Mouse (Mus musculus): Measurements from ENCODE around the gene Elovl4.

Gene Elovl4

DNA sequence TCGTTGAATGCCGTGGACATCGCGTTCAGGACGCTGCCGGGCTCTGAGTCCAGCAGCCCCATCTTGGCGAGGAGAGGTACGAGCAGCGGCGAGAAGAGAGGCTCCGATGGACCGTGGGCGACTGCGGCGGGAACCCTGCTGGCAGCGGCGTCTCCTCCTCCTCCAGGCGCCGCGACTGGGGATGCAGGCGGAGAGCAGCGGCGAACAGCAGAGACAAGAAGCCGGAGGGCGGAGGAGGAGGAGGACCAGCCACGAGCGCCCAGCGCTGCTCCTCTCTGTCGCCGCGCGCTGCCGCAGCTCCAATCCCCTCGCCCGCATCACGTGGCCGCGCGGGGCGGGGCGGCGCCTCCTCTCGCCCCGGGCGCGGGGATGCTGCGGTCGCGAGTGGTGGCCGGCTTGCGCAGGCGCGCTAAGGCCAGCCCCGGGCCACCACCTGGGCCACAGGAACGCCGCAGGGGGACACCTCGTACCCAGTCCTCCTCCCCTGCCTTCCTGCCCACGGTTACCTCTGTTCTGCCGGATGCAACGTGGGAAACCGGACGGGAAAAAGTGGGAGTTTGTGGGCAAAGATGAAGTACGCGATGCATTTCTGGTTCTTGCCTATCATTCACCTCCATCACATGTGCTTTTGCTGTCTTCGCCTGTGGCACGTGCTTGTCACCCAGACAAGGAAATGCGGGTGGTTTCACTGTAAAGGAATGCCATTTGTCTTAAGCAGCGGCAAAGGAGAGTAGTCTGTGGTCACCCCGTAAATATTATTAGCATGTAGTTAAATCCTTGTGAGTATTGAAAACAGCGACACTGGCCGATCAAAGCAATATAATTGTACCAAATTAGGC is at the start of gene Elovl4:
Elovl4 (minus strand) TSS at position 301 of the 839 bp plus-strand sequence.
- DNase-seq (ENCODE audit: low spot score): peak; percentile 82

DNA sequence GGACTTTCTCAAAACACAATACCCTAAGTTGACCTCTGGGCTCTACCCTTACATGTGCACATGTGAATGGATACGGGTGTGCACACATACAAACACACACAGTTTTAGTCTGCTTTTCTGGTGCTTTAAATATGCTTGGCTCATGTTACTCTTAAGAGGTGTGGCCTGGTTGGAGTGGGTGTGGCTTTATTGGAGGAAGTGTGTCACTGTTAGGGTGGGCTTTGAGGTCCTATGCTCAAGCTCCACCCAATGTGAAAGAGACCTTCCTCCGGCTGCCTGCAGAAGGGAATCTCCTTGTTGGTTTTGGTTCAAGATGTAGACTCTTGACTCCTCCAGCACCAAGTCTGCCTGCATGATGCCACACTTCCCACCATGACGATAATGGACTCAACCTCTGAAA is 46.4 kb upstream of the Elovl4 start:
- DNase-seq (ENCODE audit: low spot score): no peak

DNA sequence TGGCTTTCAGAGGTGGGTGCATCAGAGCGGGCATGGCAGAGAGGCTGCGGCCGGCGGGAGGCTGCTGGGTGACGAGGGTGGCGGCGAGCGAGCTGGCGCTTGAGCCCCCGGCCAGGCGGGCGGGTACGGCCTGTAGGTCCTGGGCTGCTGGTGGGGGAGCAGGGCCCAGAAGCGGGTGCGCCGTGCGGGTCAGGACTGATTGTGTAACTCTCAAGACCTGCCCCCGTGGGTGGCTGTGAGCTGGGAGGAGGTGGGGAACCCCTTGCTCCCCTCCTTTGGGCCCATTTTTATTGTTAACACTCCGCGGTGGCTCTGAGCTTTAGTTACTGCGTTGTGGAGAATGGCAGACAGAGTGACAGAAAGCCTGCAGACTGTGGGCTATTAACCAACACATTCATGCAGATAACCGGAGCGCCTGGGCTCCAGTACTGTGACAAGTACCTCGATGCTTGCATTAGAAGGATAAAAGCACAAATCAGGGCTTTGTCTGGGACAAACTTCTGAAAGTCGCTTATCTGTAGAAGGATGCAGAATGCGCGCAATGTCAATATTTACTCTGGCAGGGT is 28.8 kb upstream of the Elovl4 start:
- no peak for DNase-seq (ENCODE audit: low spot score)

DNA sequence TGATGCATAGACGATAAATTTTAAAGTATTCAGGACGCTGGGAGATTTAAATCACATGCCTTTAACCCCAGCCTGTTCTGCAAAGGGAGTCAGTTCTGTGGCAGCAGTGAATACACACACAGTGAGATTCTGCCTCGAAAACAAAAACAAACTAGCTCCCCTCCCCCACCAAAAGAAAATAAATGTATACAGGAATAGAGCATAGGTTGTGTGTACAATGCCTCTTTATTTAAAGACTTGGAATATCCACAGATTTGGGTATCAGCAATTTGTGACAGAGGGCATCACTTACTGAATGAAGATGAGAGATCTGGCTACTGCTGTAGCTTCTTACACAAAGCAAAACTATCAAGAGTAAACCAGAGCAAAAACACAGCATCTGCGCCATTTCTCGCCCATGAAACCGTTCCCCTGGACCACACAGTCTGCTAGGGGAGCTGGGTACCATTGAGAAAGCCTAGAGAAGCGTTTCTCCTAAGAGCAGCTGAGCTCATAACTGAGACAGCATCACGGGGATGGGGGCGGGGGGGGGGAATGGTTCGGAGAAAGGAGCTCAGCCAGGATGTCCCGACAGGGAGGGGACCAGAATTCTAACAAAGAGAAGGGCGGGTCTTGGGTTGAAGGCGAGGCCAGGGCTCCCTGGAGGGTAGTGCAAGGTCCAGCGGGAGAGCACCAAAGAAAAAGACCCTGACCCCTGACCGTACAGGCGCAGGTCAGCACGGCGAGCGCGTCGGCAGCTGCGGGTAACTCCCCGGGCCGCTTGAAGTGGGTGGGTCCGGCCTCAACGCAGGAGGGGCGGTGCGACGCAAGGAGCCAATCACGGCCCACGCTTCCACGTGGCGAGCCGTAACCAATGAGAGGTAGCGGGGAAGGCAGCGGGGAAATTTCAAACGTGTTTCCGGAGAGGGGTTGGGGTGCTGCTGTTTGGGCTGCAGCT is 28.0 kb upstream of the Elovl4 start, which contains the start of gene Ttk:
Ttk (plus strand) TSS at position 879 of the 937 bp plus-strand sequence.
- peak; percentile 89 for DNase-seq (ENCODE audit: low spot score)

DNA sequence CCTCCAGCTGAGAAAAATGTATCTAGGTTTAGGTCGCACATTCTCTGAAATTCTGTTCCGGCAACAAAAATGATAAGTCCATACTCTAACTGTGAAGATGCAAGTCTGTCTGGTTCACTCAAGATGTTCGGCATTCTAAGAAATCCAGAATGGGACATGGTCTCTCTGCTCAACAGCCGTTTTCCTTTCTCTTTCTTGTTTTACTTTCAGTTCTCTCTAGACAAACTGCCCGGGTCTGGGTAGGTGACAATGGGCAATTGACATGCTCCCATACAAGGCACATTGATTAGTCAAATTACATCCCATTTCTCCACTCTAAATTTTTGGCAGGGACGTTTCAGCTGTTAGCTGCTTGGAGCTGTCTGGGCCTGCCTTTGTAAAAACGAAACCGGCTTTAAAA is 25.1 kb upstream of the Elovl4 start:
- DNase-seq (ENCODE audit: low spot score): peak; percentile 35

DNA sequence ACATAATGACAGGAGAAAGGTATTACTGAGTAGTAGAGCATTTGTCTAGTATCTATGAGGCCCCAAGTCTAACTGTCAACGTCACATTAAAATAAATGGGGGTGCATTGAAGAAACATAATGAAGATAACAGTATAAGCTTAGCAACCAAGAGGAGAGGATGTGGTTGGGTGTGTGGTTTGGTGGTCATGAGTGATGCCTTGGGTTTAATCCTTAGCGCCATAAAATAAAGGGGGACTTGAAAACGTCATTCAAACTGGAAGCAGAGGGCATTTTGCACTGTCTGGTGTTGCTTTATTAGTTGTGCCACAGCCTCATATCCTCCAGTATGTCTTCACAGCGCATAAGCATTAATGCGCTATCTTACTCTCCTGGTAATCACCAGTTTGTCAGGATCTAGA is 23.8 kb upstream of the Elovl4 start:
- DNase-seq (ENCODE audit: low spot score): no peak

DNA sequence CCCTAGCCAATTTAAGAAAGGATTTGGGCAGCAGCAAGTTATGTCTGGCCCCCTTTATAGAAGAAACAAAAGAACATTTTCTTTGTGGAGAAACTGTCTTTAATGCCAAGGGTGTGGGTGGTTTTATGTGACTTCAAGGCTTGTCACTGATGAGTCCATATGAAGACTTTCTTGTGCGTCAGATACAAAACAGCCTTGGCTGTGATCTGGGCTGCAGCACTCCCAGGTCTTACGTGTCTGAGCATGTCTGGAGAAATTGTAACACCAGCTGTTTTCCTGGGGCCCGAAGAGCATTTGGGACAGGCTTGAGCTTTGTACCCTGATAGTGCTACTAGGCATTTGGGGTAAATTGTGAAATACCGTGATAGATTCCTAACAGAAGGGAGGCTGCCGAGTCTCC is 16.8 kb upstream of the Elovl4 start:
- no peak for DNase-seq (ENCODE audit: low spot score)

DNA sequence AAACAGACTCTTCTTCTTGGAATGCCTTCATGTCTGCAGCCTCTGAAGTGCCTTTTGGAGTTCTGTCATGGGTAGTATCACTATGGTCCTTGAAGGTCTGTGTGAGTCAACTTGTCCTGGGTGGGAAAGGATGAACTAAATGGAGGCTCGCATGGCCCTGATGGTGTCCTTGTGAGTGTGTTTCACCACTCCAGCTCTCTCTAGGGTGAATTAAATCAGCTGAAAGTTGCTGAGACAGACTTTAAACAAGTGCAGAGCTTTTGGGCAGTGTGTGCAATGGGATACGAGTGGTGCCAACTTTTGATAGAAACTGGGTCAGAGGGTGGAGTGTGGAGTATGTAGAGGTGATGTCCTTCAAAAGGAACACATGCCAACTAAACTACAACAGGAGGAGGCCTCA is 14.9 kb upstream of the Elovl4 start:
- DNase-seq (ENCODE audit: low spot score): no peak

DNA sequence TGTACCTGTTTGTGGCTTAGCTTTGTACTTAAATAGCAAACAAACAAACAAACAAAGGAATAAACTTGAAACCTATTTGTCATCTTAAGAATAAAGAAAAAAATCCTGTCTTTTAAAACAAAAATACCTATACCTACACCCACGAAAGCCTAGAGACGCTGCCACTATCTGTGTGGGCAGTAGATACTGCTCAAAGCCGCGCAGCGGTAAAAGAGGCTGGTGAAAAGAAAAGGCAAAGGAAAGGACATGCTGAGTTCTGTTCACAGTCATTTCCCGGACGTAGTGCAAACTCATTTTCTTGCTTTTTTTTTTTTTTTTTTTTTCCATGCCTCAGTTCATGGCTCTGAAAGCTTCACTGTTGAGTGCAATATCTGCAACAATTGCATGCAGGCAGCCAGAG is 13.1 kb upstream of the Elovl4 start:
- DNase-seq (ENCODE audit: low spot score): no peak

DNA sequence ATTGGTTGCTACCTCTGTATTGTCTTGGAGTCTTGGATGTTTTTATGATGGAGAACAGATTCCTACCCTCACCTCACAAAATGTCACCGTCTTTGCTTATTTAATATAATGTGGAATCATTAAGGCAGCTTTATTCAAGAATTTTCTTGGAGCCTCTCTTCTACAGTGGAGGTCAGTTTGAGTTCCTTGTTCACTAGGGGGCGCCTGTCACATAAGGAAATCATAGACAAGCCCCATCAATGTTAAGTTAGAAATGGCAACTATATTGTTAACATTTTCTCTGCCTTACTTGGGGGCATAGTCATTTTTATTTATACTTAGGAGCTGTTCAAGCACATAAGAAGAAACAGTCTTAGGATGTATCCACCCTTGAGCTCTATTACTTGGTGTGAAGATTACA is 1.5 kb upstream of the Elovl4 start:
- DNase-seq (ENCODE audit: low spot score): peak; percentile 62

DNA sequence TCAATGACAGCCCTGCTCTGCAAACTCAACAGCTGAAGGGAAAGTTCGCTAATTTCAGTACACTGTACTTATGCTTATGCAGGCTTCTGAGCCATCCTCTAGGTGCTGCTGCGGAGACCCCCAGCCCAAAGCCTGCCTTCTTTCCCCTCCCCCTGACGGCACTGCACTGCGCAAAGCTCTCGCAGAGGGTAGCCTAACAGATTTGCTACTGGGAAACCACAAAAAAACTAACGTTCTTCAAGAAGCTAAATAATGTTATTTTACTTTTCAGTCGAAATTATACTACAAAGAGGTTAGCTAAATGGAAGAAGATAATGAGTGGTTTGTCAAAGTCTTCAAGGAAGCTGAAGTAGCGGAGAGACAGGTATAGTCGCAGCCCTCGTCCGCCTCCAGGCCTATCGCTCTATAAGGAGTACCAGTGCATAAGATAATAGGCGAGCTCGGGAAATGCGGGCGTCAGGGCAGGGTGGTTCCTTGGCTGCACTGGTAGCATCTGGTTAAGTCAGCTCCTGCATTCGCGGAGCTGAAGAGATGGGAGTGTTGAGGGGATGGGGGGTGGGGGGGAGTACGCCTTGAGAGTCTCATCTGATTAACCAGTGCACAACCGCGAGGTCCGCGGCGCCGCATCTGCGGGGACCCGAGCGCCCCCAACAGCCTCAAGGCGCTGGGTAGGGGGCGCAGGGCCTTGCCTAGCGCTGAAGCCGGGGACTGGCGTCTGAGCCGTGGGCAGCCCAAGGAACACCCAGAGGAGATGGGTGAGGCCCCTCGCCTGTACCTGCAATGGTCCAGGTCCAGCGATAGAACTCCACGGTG is 707 bp downstream of the Elovl4 start:
- peak; percentile 44 for DNase-seq (ENCODE audit: low spot score)

DNA sequence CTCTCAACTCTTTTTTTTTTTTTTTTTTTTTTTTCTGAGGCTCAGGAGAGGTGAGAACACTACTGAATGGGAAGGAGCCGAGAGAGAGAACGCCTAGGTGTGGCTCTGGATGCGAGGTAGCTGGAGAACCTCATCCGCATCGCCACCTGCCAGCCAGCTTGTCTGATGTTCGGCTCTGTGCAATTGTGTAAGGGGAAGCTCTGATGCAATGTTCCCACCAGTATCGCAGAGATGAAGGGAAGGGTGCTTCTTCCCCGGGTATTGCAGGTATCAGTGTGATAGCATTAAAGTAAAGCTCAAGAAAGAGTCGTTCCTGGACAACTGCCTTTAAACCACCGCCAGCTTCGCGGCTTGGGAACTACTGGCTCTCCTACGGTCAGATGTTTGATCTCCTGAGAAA is 1.7 kb downstream of the Elovl4 start:
- no peak for DNase-seq (ENCODE audit: low spot score)

DNA sequence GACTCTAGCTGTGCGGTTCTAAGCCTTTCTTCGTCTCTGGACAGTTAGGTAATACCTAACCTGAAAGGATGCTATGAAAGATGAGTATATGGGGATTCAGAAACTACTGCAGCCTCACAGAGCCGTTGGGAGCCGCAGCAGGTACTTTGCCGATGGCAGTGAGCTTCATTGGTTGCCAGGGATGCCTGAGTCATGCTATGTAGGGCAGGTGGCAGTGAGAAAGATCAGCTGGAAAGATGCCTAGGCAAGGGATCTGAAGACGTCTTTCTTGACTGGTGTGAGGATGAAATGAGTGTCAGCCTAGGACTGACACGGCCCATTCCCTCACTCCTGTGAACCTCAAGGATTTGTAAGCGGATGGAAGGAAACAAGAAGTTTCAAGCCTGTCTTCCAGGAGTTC is 8.2 kb downstream of the Elovl4 start:
- no peak for DNase-seq (ENCODE audit: low spot score)

DNA sequence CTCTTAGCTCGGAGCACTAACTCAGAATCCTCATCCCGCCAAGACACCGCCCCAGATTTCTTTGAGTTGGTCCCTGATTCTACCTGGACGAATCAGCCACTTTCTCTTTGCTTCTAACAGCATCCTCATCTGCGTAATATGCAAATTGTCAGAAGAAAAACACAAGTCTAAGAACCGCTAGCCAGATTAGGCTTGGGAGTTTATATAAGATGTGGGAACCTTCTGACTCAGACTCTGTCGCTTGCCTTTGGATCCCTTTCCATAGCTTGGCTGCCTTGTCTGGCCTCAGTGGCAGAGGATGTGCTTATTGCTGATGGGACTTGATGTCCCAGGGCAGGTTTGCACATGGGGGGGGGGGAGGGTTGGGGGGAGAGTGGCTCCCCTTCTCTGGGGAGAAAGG is 9.2 kb downstream of the Elovl4 start:
- no peak for DNase-seq (ENCODE audit: low spot score)

DNA sequence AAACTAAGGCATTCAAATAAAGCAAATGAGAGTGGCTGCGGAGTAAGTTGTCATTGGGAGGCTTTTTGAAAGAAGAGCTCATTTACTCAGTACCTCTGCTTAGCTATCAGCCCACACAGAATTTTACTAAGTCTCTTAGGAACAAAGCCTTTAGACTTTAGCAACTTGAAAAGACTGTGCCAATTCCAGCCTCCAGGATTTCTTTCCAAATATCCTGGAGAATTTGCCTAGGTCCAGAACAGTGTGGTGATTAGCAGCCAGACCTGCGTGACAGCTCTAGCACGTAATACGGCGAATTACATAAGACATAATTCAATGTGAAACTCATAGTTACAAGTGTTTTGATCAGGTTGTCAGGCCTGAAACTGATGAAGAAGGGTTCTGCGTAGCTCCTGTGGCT is 16.8 kb downstream of the Elovl4 start:
- no peak for DNase-seq (ENCODE audit: low spot score)

DNA sequence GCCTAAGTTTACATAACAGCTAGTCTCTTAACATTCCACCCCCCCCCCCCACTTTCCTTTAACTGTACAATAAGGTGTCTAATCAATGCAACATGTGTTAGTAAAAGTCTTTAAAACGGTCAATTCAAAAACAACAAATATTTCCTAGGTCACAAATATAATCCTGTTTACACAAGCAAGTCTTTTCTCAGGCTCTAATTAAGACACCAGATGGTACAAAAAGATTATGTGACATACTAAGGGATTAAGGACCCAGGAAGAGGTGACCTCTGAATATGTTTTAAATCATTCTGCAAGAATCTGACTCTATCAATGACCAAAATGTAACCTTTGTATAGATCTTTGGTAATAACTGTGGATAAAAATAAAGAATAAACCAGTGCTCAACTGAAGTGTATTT is 20.6 kb downstream of the Elovl4 start:
- no peak for DNase-seq (ENCODE audit: low spot score)

DNA sequence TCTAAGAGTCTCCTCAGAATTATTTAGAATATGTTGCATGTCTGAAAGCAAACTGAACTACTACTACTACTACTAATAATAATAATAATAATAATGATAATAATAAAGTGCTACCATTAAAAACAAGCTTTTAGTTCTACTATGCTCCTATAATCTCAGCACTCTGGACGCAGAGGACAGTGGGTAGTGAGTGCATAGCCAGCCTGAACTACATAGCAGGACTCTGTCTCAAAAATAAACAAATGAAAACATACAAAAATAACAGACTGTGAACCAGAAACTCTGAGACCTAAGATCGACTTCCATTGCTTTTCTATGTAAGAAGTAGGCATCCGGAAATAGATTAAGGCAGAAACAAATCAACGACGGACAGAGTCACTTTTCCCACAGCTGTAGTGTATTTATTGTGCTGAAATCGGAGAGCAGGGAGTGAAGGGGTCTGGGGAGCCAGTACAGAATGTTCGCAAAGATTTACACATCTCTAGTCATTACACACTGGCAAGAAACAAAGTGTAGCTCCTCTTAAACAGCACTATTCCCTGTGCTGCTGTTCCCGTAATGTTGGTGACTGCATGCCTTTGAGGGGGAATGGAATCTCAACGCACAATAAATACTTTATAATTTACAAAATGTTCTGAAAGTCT is 27.6 kb downstream of the Elovl4 start:
- DNase-seq (ENCODE audit: low spot score): no peak

DNA sequence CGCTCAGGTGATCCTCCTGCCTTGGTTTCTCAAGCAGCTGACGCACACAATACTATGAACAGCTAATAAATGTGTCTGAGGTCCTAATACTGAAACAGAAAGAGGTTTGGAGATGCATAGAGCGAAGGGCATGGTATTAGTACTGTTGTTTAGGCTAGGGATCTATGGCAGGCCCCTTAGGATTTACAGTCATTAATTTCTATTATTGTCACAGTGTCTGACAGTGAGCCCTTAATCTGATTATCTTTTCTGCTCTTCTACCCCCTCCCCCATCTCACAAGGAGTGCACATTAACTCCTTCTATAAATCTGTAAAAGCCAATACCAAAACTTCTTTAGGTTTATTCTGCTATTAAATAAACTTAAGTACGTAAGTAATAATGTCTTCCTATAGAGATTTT is 44.8 kb downstream of the Elovl4 start:
- no peak for DNase-seq (ENCODE audit: low spot score)

DNA sequence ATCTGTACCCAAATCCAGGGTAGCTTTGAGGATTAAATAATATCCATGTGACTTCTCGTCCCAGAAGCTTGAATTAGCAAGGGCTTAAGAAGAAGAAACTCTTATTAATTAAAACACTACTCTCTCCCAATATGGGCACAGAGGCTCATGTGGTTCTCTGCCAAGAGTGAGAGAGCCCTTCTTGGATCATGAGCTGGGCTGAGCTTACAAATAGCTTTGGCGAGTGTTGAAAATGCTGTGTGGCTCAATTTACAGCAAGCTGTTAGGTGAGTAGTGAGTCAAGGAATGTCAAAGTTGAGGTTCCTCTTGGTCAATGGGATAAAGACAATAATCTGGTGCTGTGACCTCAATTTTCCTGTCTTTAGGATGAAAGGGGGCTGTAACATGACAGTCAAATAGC is 74.2 kb downstream of the Elovl4 start:
- no peak for DNase-seq (ENCODE audit: low spot score)

DNA sequence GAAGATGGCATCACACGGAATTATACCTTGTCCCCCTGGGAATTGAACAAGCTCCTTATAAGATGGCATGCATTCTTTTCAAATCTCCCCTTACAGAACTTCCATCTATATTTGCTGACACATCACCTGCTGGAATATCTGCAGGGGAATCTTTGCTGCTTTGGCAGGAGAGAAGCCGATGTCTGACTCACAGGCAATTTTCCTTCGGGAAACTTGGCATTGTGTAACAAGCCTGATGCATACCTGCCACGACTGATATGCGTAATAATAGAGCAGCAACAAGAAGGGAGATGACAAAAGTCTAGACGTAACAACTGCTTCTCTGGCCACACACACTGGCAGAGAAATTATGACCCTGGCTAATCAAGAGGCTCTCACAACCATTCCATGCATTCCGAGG is 75.2 kb downstream of the Elovl4 start:
- no peak for DNase-seq (ENCODE audit: low spot score)

Data from MN1 (cell line).